Mouse (Mus musculus) lung, adult 2 months (tissue): ENCODE results near the gene Gimap7.

Experiments used
- CTCF ChIP-seq: fragments of 200-500 bp; IDR thresholded peaks from 2 replicates; pipeline ENCODE4 v1.5.1; 2011; ENCODE audit warnings: mild to moderate bottlenecking, low read length, control low read depth; ENCODE audit not compliant: insufficient read depth
- POLR2A ChIP-seq: fragments of 200-500 bp; IDR thresholded peaks from 2 replicates; pipeline ENCODE4 v1.6.1; 2011; ENCODE audit warnings: low read depth, mild to moderate bottlenecking, control low read depth, low read length, borderline replicate concordance; ENCODE audit errors: extremely low read depth

GRCm38 (mm10) chr6:48696830-48697554, 21.4 kb upstream of the Gimap7 start:
- TF ChIP-seq CTCF, result no peak
- no peak for TF ChIP-seq POLR2A
